Mouse (Mus musculus): ENCODE results near the gene Pld2. TPM values are rescaled to one million over a fixed set of nuclear protein-coding genes. Genes with fewer than 3 reads are reported as not detected.

The Pld2 gene
- polyA plus RNA-seq, 1 experiment from 2014 or later, result 19.6 TPM

DNA sequence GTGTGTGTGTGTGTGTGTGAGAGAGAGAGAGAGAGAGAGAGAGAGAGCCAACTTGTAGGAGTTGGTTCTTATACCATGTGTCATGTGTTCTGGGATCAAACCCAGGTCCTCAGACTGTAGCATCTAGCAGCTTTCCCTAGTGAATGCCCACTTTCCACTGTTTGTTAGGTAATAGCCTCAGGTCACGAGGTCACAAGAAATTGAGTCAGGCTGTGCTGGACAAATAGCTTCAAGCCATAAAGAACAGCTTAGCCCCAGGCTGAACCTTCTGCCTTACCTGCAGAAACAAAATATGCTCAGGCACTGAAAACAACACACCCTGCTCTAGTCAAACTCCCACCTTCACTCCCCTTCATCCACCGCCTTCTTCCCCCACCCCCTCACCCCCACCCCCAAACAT lies 28.6 kb upstream of the Pld2 start:
- ATAC-seq, result no peak
- H3K4me2 ChIP-seq (ENCODE audit: low read length), result no peak overlapping the region
- no peaks in the 10 kb centered on the region for H3K27me3 ChIP-seq (ENCODE audit: control insufficient read depth, insufficient read depth, low read depth, low read length)
- peaks cover 6% of the 10 kb centered on the region; the same call in 1 of the 2 replicates for H3K4me1 ChIP-seq (ENCODE audit: control insufficient read depth, insufficient read depth, low read length)
- no peak overlapping the region for H3K27ac ChIP-seq (ENCODE audit: low read length)
- H3K36me3 ChIP-seq (ENCODE audit: control insufficient read depth, insufficient read depth, low read length), result no peaks in the 10 kb centered on the region
- no peak overlapping the region for H3K4me3 ChIP-seq (ENCODE audit: low read depth, low read length)
- WGBS, result 79% methylated on average over 2 of the region's 2 CpGs
- no peak overlapping the region for H3K9ac ChIP-seq (ENCODE audit: low read depth, low read length)
- H3K9me3 ChIP-seq (replicated peaks; ENCODE audit: control insufficient read depth, low read length, poor library complexity, severe bottlenecking), result no peaks in the 10 kb centered on the region

- WGBS, result 94% methylated on average over 7 of the region's 7 CpGs
- Histone ChIP-seq H3K36me3 (ENCODE audit: control insufficient read depth, insufficient read depth, low read length) (no peaks in the 10 kb centered on the region), H3K4me3 (ENCODE audit: low read depth, low read length) (no peak overlapping the region), H3K4me1 (ENCODE audit: control insufficient read depth, insufficient read depth, low read length) (peaks cover 6% of the 10 kb centered on the region; the same call in 1 of the 2 replicates), H3K27ac (ENCODE audit: low read length) (no peak overlapping the region), H3K9ac (ENCODE audit: low read depth, low read length) (no peak overlapping the region), H3K9me3 (replicated peaks; ENCODE audit: control insufficient read depth, low read length, poor library complexity, severe bottlenecking) (no peaks in the 10 kb centered on the region), H3K27me3 (ENCODE audit: control insufficient read depth, insufficient read depth, low read depth, low read length) (no peaks in the 10 kb centered on the region), H3K4me2 (ENCODE audit: low read length) (no peak overlapping the region)
- ATAC-seq, result no peak
Observed at GRCm38 (mm10) chr11:70511825-70512224, 28.0 kb upstream of the Pld2 start.

- H3K9me3 ChIP-seq (replicated peaks; ENCODE audit: control insufficient read depth, low read length, poor library complexity, severe bottlenecking), result no peaks in the 10 kb centered on the region
- no peak overlapping the region for H3K4me3 ChIP-seq (ENCODE audit: low read depth, low read length)
- ATAC-seq, result no peak
- H3K27ac ChIP-seq (ENCODE audit: low read length), result no peak overlapping the region
- H3K9ac ChIP-seq (ENCODE audit: low read depth, low read length), result no peak overlapping the region
- H3K27me3 ChIP-seq (ENCODE audit: control insufficient read depth, insufficient read depth, low read depth, low read length), result no peaks in the 10 kb centered on the region
- WGBS, result 81% methylated on average over 7 of the region's 7 CpGs
- H3K4me1 ChIP-seq (ENCODE audit: control insufficient read depth, insufficient read depth, low read length), result peaks cover 6% of the 10 kb centered on the region; the same call in 1 of the 2 replicates
- H3K36me3 ChIP-seq (ENCODE audit: control insufficient read depth, insufficient read depth, low read length), result no peaks in the 10 kb centered on the region
- H3K4me2 ChIP-seq (ENCODE audit: low read length), result no peak overlapping the region
Observed at GRCm38 (mm10) chr11:70512709-70513342, 27.0 kb upstream of the Pld2 start.

DNA sequence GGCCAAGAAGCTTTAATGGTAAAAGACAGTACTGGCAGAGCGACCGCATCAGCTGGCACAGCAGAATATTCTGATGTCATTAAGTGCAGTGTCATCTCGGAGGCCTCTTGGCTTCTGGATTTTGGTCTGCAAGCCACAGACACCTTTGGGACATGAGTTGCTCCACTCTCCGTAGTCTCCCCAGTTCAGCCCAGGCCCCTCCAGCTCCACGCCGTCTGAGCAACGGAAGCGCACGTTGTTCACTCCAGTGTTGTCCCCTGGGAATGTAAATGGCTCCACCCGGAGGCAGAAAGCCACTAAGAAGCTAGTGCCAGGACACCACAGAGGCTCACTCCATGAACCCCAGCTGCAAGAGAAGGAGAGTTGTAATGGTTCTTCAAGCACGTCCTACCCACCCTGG lies 26.3 kb upstream of the Pld2 start:
- H3K27me3 ChIP-seq (ENCODE audit: control insufficient read depth, insufficient read depth, low read depth, low read length), result no peaks in the 10 kb centered on the region
- H3K9ac ChIP-seq (ENCODE audit: low read depth, low read length), result no peak overlapping the region
- H3K27ac ChIP-seq (ENCODE audit: low read length), result no peak overlapping the region
- no peak for ATAC-seq
- H3K4me1 ChIP-seq (ENCODE audit: control insufficient read depth, insufficient read depth, low read length), result peaks cover 6% of the 10 kb centered on the region; the same call in 1 of the 2 replicates
- 53% methylated on average over 11 of the region's 11 CpGs for whole genome bisulfite sequencing
- H3K4me3 ChIP-seq (ENCODE audit: low read depth, low read length), result no peak overlapping the region
- no peak overlapping the region for H3K4me2 ChIP-seq (ENCODE audit: low read length)
- no peaks in the 10 kb centered on the region for H3K9me3 ChIP-seq (replicated peaks; ENCODE audit: control insufficient read depth, low read length, poor library complexity, severe bottlenecking)
- H3K36me3 ChIP-seq (ENCODE audit: control insufficient read depth, insufficient read depth, low read length), result no peaks in the 10 kb centered on the region

- no peaks in the 10 kb centered on the region for H3K36me3 ChIP-seq (ENCODE audit: control insufficient read depth, insufficient read depth, low read length)
- H3K27ac ChIP-seq (ENCODE audit: low read length), result no peak within 1 kb of the TSS
- 88% methylated on average over 7 of the region's 7 CpGs for WGBS
- no peaks in the 10 kb centered on the region for H3K27me3 ChIP-seq (ENCODE audit: control insufficient read depth, insufficient read depth, low read depth, low read length)
- ATAC-seq, result no peak
- H3K9ac ChIP-seq (ENCODE audit: low read depth, low read length), result no peak within 1 kb of the TSS
- H3K9me3 ChIP-seq (replicated peaks; ENCODE audit: control insufficient read depth, low read length, poor library complexity, severe bottlenecking), result no peaks in the 10 kb centered on the region
- peaks cover 6% of the 10 kb centered on the region; the same call in 1 of the 2 replicates for H3K4me1 ChIP-seq (ENCODE audit: control insufficient read depth, insufficient read depth, low read length)
- no peak within 1 kb of the TSS for H3K4me3 ChIP-seq (ENCODE audit: low read depth, low read length)
- no peak within 1 kb of the TSS for H3K4me2 ChIP-seq (ENCODE audit: low read length)
Observed at GRCm38 (mm10) chr11:70514288-70514687, 25.6 kb upstream of the Pld2 start, which contains the start of gene Vmo1. TSS of gene Vmo1 (minus strand) at chr11:70514616.

GRCm38 (mm10) chr11:70516352-70516751 lies 23.5 kb upstream of the Pld2 start:
- Histone ChIP-seq H3K27me3 (ENCODE audit: control insufficient read depth, insufficient read depth, low read depth, low read length) (no peaks in the 10 kb centered on the region), H3K4me1 (ENCODE audit: control insufficient read depth, insufficient read depth, low read length) (no peaks in the 10 kb centered on the region), H3K9me3 (replicated peaks; ENCODE audit: control insufficient read depth, low read length, poor library complexity, severe bottlenecking) (no peaks in the 10 kb centered on the region), H3K36me3 (ENCODE audit: control insufficient read depth, insufficient read depth, low read length) (no peaks in the 10 kb centered on the region), H3K4me2 (ENCODE audit: low read length) (no peak overlapping the region), H3K9ac (ENCODE audit: low read depth, low read length) (no peak overlapping the region), H3K27ac (ENCODE audit: low read length) (no peak overlapping the region), H3K4me3 (ENCODE audit: low read depth, low read length) (no peak overlapping the region)
- 31% methylated on average over 2 of the region's 2 CpGs for WGBS
- ATAC-seq, result no peak

- H3K9me3 ChIP-seq (replicated peaks; ENCODE audit: control insufficient read depth, low read length, poor library complexity, severe bottlenecking), result no peaks in the 10 kb centered on the region
- no peak overlapping the region for H3K4me2 ChIP-seq (ENCODE audit: low read length)
- H3K27me3 ChIP-seq (ENCODE audit: control insufficient read depth, insufficient read depth, low read depth, low read length), result no peaks in the 10 kb centered on the region
- 72% methylated on average over 1 of the region's 1 CpGs for WGBS
- H3K4me1 ChIP-seq (ENCODE audit: control insufficient read depth, insufficient read depth, low read length), result no peaks in the 10 kb centered on the region
- no peak for ATAC-seq
- no peak overlapping the region for H3K9ac ChIP-seq (ENCODE audit: low read depth, low read length)
- no peak overlapping the region for H3K27ac ChIP-seq (ENCODE audit: low read length)
- no peaks in the 10 kb centered on the region for H3K36me3 ChIP-seq (ENCODE audit: control insufficient read depth, insufficient read depth, low read length)
- no peak overlapping the region for H3K4me3 ChIP-seq (ENCODE audit: low read depth, low read length)
Observed at GRCm38 (mm10) chr11:70518436-70518835, 21.4 kb upstream of the Pld2 start.

GRCm38 (mm10) chr11:70518923-70519322 lies 20.9 kb upstream of the Pld2 start, which contains the start of gene Gltpd2:
TSS of gene Gltpd2 (plus strand) at chr11:70519196.
- no peak within 1 kb of the TSS for H3K27ac ChIP-seq (ENCODE audit: low read length)
- WGBS, result 87% methylated on average over 10 of the region's 10 CpGs

GRCm38 (mm10) chr11:70520178-70520769 lies 19.6 kb upstream of the Pld2 start:
- WGBS, result 13% methylated on average over 41 of the region's 41 CpGs
- peak; percentile 58; the same call in 1 of the 2 replicates for ATAC-seq

More at GRCm38 (mm10) chr11:70518923-70519322, 20.9 kb upstream of the Pld2 start, which contains the start of gene Gltpd2:
- no peaks in the 10 kb centered on the region for H3K36me3 ChIP-seq (ENCODE audit: control insufficient read depth, insufficient read depth, low read length)
- peak within 1 kb of the TSS; percentile 62 for H3K9ac ChIP-seq (ENCODE audit: low read depth, low read length)
- H3K4me1 ChIP-seq (ENCODE audit: control insufficient read depth, insufficient read depth, low read length), result no peaks in the 10 kb centered on the region
- H3K4me3 ChIP-seq (ENCODE audit: low read depth, low read length), result peak within 1 kb of the TSS; percentile 22
- H3K27me3 ChIP-seq (ENCODE audit: control insufficient read depth, insufficient read depth, low read depth, low read length), result no peaks in the 10 kb centered on the region
- no peaks in the 10 kb centered on the region for H3K9me3 ChIP-seq (replicated peaks; ENCODE audit: control insufficient read depth, low read length, poor library complexity, severe bottlenecking)
- no peak for ATAC-seq
- peak within 1 kb of the TSS; percentile 47 for H3K4me2 ChIP-seq (ENCODE audit: low read length)

More at GRCm38 (mm10) chr11:70520178-70520769, 19.6 kb upstream of the Pld2 start:
- H3K4me2 ChIP-seq (ENCODE audit: low read length), result peak overlapping the region; percentile 47
- H3K4me3 ChIP-seq (ENCODE audit: low read depth, low read length), result peak overlapping the region; percentile 22
- H3K36me3 ChIP-seq (ENCODE audit: control insufficient read depth, insufficient read depth, low read length), result no peaks in the 10 kb centered on the region
- no peaks in the 10 kb centered on the region for H3K4me1 ChIP-seq (ENCODE audit: control insufficient read depth, insufficient read depth, low read length)
- H3K27me3 ChIP-seq (ENCODE audit: control insufficient read depth, insufficient read depth, low read depth, low read length), result no peaks in the 10 kb centered on the region
- no peaks in the 10 kb centered on the region for H3K9me3 ChIP-seq (replicated peaks; ENCODE audit: control insufficient read depth, low read length, poor library complexity, severe bottlenecking)
- peak overlapping the region; percentile 57; the same call in 1 of the 2 replicates for H3K27ac ChIP-seq (ENCODE audit: low read length)
- H3K9ac ChIP-seq (ENCODE audit: low read depth, low read length), result peak overlapping the region; percentile 62
